Mouse (Mus musculus): Measurements from ENCODE around the gene Zfp248. TPM values are rescaled to one million over a fixed set of nuclear protein-coding genes. Genes with fewer than 3 reads are reported as not detected.

Gene Zfp248
- 12.9 and 13.7 TPM in 2 replicates for polyA plus RNA-seq (2014; fragmentation: Nextera tagmentation; extraction: Ambion mirVana)

GRCm38 (mm10) chr6:118455042-118455631 lies at the start of gene Zfp248:
TSS of gene Zfp248 (minus strand) at chr6:118455528.
- H3K4me1 ChIP-seq (ENCODE audit: control insufficient read depth, insufficient read depth, low read length): peaks cover 3% of the 10 kb centered on the region; the same call in 1 of the 2 replicates
- H3K27ac ChIP-seq (ENCODE audit: low read depth, low read length): peak within 1 kb of the TSS; percentile 75
- H3K27me3 ChIP-seq (ENCODE audit: control insufficient read depth, insufficient read depth, low read length): no peaks in the 10 kb centered on the region
- peak; percentile 97 for ATAC-seq (ENCODE audit: insufficient read depth, low FRiP score, low TSS enrichment)
- peak within 1 kb of the TSS; percentile 49 for H3K4me3 ChIP-seq (ENCODE audit: low read depth, low read length)
- peak within 1 kb of the TSS; percentile 55 for H3K4me2 ChIP-seq (ENCODE audit: low read depth)
- H3K9me3 ChIP-seq (ENCODE audit: control insufficient read depth, low read length): no peaks in the 10 kb centered on the region
- DNase-seq (ENCODE audit: low spot score): peak; percentile 91
- no peaks in the 10 kb centered on the region for H3K36me3 ChIP-seq (ENCODE audit: control insufficient read depth, insufficient read depth, low read length)
- under 1% methylated on average over 43 of the region's 43 CpGs for WGBS
- H3K9ac ChIP-seq (ENCODE audit: low read length): peak within 1 kb of the TSS; percentile 73

GRCm38 (mm10) chr6:118499010-118499409 lies 43.7 kb upstream of the Zfp248 start:
- ATAC-seq (ENCODE audit: insufficient read depth, low FRiP score, low TSS enrichment): no peak
- Histone ChIP-seq H3K4me3 (ENCODE audit: low read depth, low read length) (no peak overlapping the region), H3K4me2 (ENCODE audit: low read depth) (no peak overlapping the region), H3K27ac (ENCODE audit: low read depth, low read length) (no peak overlapping the region), H3K27me3 (ENCODE audit: control insufficient read depth, insufficient read depth, low read length) (no peaks in the 10 kb centered on the region), H3K4me1 (ENCODE audit: control insufficient read depth, insufficient read depth, low read length) (no peaks in the 10 kb centered on the region), H3K9ac (ENCODE audit: low read length) (no peak overlapping the region), H3K9me3 (ENCODE audit: control insufficient read depth, low read length) (no peaks in the 10 kb centered on the region), H3K36me3 (ENCODE audit: control insufficient read depth, insufficient read depth, low read length) (no peaks in the 10 kb centered on the region)
- no peak for DNase-seq (ENCODE audit: low spot score)
- 92% methylated on average over 7 of the region's 7 CpGs for WGBS

- H3K4me2 ChIP-seq (ENCODE audit: low read depth): no peak overlapping the region
- no peak overlapping the region for H3K9ac ChIP-seq (ENCODE audit: low read length)
- H3K4me1 ChIP-seq (ENCODE audit: control insufficient read depth, insufficient read depth, low read length): peaks cover 8% of the 10 kb centered on the region; the same call in 1 of the 2 replicates
- H3K27ac ChIP-seq (ENCODE audit: low read depth, low read length): no peak overlapping the region
- 81% methylated on average over 1 of the region's 1 CpGs for WGBS
- no peak for DNase-seq (ENCODE audit: low spot score)
- no peaks in the 10 kb centered on the region for H3K9me3 ChIP-seq (ENCODE audit: control insufficient read depth, low read length)
- no peak overlapping the region for H3K4me3 ChIP-seq (ENCODE audit: low read depth, low read length)
- H3K36me3 ChIP-seq (ENCODE audit: control insufficient read depth, insufficient read depth, low read length): no peaks in the 10 kb centered on the region
- peaks cover 9% of the 10 kb centered on the region for H3K27me3 ChIP-seq (ENCODE audit: control insufficient read depth, insufficient read depth, low read length)
- ATAC-seq (ENCODE audit: insufficient read depth, low FRiP score, low TSS enrichment): no peak
Observed at GRCm38 (mm10) chr6:118482125-118482524, 26.8 kb upstream of the Zfp248 start.

- Histone ChIP-seq H3K9ac (ENCODE audit: low read length) (peak within 1 kb of the TSS; percentile 78), H3K27me3 (ENCODE audit: control insufficient read depth, insufficient read depth, low read length) (peaks cover 9% of the 10 kb centered on the region), H3K9me3 (ENCODE audit: control insufficient read depth, low read length) (no peaks in the 10 kb centered on the region), H3K4me1 (ENCODE audit: control insufficient read depth, insufficient read depth, low read length) (peaks cover 8% of the 10 kb centered on the region; the same call in 1 of the 2 replicates), H3K4me3 (ENCODE audit: low read depth, low read length) (peak within 1 kb of the TSS; percentile 54), H3K36me3 (ENCODE audit: control insufficient read depth, insufficient read depth, low read length) (peaks cover 2% of the 10 kb centered on the region; the same call in 1 of the 2 replicates), H3K4me2 (ENCODE audit: low read depth) (peak within 1 kb of the TSS; percentile 64), H3K27ac (ENCODE audit: low read depth, low read length) (peak within 1 kb of the TSS; percentile 67; the same call in 1 of the 2 replicates)
- WGBS: under 1% methylated on average over 44 of the region's 57 CpGs
- ATAC-seq (ENCODE audit: insufficient read depth, low FRiP score, low TSS enrichment) (peak; percentile 80), DNase-seq (ENCODE audit: low spot score) (peak; percentile 82)
Observed at GRCm38 (mm10) chr6:118478957-118479708, 23.8 kb upstream of the Zfp248 start, which contains the start of gene Zfp9. TSS of gene Zfp9 (minus strand) at chr6:118479320.

- peaks cover 9% of the 10 kb centered on the region for H3K27me3 ChIP-seq (ENCODE audit: control insufficient read depth, insufficient read depth, low read length)
- peaks cover 2% of the 10 kb centered on the region; the same call in 1 of the 2 replicates for H3K36me3 ChIP-seq (ENCODE audit: control insufficient read depth, insufficient read depth, low read length)
- peak overlapping the region; percentile 64 for H3K4me2 ChIP-seq (ENCODE audit: low read depth)
- WGBS: 28% methylated on average over 10 of the region's 10 CpGs
- no peaks in the 10 kb centered on the region for H3K9me3 ChIP-seq (ENCODE audit: control insufficient read depth, low read length)
- ATAC-seq (ENCODE audit: insufficient read depth, low FRiP score, low TSS enrichment) (no peak), DNase-seq (ENCODE audit: low spot score) (no peak)
- peaks cover 8% of the 10 kb centered on the region; the same call in 1 of the 2 replicates for H3K4me1 ChIP-seq (ENCODE audit: control insufficient read depth, insufficient read depth, low read length)
- peak overlapping the region; percentile 78 for H3K9ac ChIP-seq (ENCODE audit: low read length)
- peak overlapping the region; percentile 54 for H3K4me3 ChIP-seq (ENCODE audit: low read depth, low read length)
- no peak overlapping the region for H3K27ac ChIP-seq (ENCODE audit: low read depth, low read length)
Observed at GRCm38 (mm10) chr6:118477875-118478785, 22.8 kb upstream of the Zfp248 start.

- Histone ChIP-seq H3K4me2 (ENCODE audit: low read depth) (no peak overlapping the region), H3K27ac (ENCODE audit: low read depth, low read length) (no peak overlapping the region), H3K36me3 (ENCODE audit: control insufficient read depth, insufficient read depth, low read length) (peaks cover 4% of the 10 kb centered on the region; the same call in 1 of the 2 replicates), H3K27me3 (ENCODE audit: control insufficient read depth, insufficient read depth, low read length) (no peaks in the 10 kb centered on the region), H3K4me3 (ENCODE audit: low read depth, low read length) (no peak overlapping the region), H3K9me3 (ENCODE audit: control insufficient read depth, low read length) (no peaks in the 10 kb centered on the region), H3K4me1 (ENCODE audit: control insufficient read depth, insufficient read depth, low read length) (no peaks in the 10 kb centered on the region), H3K9ac (ENCODE audit: low read length) (no peak overlapping the region)
- DNase-seq (ENCODE audit: low spot score) (no peak), ATAC-seq (ENCODE audit: insufficient read depth, low FRiP score, low TSS enrichment) (no peak)
- 84% methylated on average over 15 of the region's 15 CpGs for WGBS
Observed at GRCm38 (mm10) chr6:118462069-118462705, 6.9 kb upstream of the Zfp248 start.

- 91% methylated on average over 1 of the region's 1 CpGs for WGBS
- peaks cover 3% of the 10 kb centered on the region; the same call in 1 of the 2 replicates for H3K4me1 ChIP-seq (ENCODE audit: control insufficient read depth, insufficient read depth, low read length)
- H3K36me3 ChIP-seq (ENCODE audit: control insufficient read depth, insufficient read depth, low read length): no peaks in the 10 kb centered on the region
- H3K9me3 ChIP-seq (ENCODE audit: control insufficient read depth, low read length): no peaks in the 10 kb centered on the region
- no peaks in the 10 kb centered on the region for H3K27me3 ChIP-seq (ENCODE audit: control insufficient read depth, insufficient read depth, low read length)
- no peak overlapping the region for H3K4me3 ChIP-seq (ENCODE audit: low read depth, low read length)
- DNase-seq (ENCODE audit: low spot score): no peak
- no peak for ATAC-seq (ENCODE audit: insufficient read depth, low FRiP score, low TSS enrichment)
- H3K4me2 ChIP-seq (ENCODE audit: low read depth): no peak overlapping the region
- H3K9ac ChIP-seq (ENCODE audit: low read length): no peak overlapping the region
- H3K27ac ChIP-seq (ENCODE audit: low read depth, low read length): no peak overlapping the region
Observed at GRCm38 (mm10) chr6:118457726-118458125, 2.4 kb upstream of the Zfp248 start.

GRCm38 (mm10) chr6:118454452-118454851 lies 876 bp downstream of the Zfp248 start:
- H3K4me3 ChIP-seq (ENCODE audit: low read depth, low read length): peak overlapping the region; percentile 49
- ATAC-seq (ENCODE audit: insufficient read depth, low FRiP score, low TSS enrichment) (peak; percentile 42), DNase-seq (ENCODE audit: low spot score) (no peak)
- no peaks in the 10 kb centered on the region for H3K36me3 ChIP-seq (ENCODE audit: control insufficient read depth, insufficient read depth, low read length)
- peaks cover 3% of the 10 kb centered on the region; the same call in 1 of the 2 replicates for H3K4me1 ChIP-seq (ENCODE audit: control insufficient read depth, insufficient read depth, low read length)
- peak overlapping the region; percentile 55 for H3K4me2 ChIP-seq (ENCODE audit: low read depth)
- no peak overlapping the region for H3K27ac ChIP-seq (ENCODE audit: low read depth, low read length)
- H3K9ac ChIP-seq (ENCODE audit: low read length): peak overlapping the region; percentile 73
- 51% methylated on average over 8 of the region's 8 CpGs for WGBS
- no peaks in the 10 kb centered on the region for H3K9me3 ChIP-seq (ENCODE audit: control insufficient read depth, low read length)
- no peaks in the 10 kb centered on the region for H3K27me3 ChIP-seq (ENCODE audit: control insufficient read depth, insufficient read depth, low read length)

Data from neural tube, embryonic 11.5 days (tissue).